Mouse (Mus musculus) CD8-positive naive resting alpha-beta T cell, adult 2 months (primary cell): ENCODE data around the gene Junb.
A peak's percentile ranks its signal among the peaks of the same experiment; 100 is the strongest.

Experiments used
- DNase-seq, 2 experiments: peaks; one replicate each; pipeline ENCODE4 v3.0.0; 2022; ENCODE audit warnings: low read depth in 2 of 2, low spot score in 2 of 2

Gene Junb

DNA sequence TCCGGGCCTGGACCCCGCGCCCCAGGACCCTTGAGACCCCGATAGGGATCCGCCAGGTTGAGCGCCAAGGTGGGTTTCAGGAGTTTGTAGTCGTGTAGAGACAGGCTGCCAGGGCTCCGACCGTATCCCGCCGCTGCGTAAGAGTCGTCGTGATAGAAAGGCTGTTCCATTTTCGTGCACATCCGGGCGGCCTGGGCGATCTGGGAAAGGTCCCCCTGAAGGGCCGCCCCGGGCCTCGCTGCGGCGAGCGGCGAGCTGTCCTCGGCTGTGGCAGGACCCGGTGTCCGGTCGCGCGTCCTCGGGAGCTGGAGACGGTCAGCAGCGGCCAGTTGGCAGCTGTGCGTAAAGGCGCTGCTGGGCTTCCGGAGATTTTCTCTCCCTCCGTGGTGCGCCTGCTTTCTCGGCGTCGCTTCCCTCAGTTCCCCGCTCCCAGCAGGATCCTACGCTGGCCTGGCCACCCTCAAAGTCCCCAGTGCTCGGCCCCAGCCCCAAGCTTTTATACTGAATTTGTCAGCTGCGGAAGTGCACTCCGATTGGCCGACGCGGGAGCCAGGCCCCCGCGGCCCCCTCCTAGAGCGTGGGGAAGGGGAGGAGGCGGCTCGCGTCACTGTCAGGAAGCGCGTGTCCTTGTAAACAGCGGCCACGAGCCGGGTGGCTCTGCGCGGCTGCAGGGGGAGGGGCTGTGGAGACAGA lies at the start of gene Junb:
Gene Junb (minus strand): TSS at position 471 of the 693 bp plus-strand sequence.
- peak; percentile 94 to 96 for DNase-seq

DNA sequence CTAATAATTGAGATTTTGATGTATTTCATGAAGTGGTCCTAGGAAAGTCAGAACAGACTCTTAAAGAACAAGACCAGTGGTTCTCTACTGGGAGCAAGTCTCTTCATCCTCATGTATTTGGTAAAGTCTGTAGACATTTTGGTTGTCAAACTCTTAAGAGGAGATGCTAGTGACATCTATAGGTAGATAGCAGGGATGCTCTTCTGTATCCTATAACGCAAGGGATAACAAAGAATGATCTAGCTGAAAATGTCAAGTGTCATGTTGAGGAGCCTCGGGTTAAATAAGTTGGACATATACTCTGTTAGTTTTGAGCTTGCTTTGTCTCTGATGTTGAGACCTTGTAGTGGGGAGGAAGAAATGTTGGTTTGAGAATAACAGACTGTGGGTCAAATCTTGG lies 49.4 kb upstream of the Junb start:
- no peak for DNase-seq

DNA sequence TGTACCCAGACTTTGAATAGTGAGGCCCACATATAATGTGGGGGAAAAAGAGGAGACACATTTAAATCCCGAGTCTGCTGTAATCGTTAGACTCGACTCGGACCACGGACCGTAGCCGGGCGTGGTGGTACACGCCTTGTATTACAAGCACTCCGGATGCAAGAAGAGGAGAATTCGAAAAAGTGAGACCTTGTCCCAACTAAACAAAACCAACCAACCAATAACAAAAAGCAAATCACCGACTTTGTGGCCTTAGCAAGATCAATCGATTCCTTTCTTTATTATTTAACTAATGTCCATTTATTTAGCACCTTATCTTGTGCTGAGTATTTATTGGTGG lies 49.0 kb upstream of the Junb start:
- DNase-seq = no peak

DNA sequence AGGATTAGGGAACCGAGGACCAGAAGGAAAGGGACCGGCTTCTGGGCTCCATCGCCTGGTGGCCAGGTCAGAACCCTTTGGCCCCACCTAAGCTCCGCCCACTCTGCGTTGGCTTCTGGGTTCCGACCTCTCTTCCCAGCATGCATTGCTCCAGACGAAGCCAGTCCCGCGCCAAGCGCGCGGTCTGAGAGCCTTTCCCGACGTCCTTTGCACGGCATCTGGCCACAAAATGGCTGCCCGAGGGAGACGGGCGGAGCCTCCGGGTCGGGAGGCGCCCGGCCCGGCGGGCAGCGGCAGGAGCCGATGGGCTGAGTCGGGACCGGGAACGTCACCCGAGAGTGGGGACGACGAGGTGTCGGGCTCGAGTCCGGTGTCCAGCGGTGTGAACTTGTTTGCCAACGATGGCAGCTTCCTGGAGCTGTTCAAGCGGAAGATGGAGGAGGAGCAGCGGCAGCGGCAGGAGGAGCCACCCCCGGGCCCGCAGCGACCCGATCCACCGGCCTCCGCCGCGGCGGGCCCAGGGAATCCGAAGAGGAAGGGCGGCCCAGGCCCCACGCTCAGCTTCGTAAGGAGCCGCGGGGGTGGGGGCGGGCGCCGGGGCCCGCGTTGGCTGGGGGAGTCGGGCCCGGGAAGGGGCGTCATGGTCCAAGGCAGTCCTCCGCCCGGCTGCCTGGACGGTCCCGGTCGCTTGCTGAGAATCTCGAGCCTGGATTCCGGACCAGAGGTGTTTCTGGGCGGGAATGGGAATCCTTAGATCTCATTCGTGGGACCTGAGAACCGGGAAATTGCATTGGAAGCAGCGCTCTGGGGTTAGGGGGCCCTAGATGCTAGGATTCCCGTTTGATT lies 48.4 kb upstream of the Junb start, which contains the start of gene Trir:
Gene Trir (plus strand): TSS at position 154 of the 846 bp plus-strand sequence.
- DNase-seq = peak; percentile 78 to 84

DNA sequence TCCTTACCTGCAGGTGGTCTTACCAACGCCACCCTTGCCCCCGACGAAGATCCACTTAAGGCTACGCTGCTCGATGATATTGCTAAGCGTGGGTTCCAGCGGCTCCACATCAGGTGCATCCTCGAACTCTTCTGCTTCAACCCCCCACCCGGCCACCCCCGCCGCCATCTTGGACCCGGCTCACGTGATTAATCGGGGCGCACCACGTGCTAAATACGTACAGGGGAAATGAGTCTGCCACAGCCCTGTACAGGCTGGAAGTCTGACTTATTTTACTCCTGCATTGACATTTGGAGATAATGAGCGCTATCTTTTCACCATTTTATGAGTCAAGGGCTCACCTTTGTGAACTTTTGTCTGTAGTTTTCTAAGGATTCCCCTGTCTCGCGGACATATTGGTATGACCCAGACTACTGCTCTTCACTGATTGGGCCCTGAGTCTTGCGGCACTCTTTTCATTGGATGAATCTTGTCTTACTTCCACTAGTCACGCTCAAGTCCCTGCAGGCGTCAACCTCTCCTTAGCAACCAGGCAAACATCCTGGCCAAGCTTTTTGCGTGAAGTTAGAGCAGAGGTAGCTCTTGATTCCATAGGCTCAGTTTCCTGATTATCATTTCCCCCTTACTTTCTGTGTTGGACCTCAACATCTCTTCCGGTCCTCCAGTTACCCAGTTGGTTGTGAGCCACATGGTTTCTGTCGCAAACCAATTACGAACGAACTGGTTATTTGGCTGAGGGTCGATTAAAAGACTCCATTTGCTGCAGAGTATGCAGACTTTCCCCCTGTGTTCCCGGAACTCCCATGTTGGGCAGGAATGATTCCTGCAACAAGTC lies 46.8 kb upstream of the Junb start, which contains the start of gene Asna1:
Gene Asna1 (minus strand): TSS at position 184 of the 835 bp plus-strand sequence.
- peak; percentile 78 to 80 for DNase-seq

DNA sequence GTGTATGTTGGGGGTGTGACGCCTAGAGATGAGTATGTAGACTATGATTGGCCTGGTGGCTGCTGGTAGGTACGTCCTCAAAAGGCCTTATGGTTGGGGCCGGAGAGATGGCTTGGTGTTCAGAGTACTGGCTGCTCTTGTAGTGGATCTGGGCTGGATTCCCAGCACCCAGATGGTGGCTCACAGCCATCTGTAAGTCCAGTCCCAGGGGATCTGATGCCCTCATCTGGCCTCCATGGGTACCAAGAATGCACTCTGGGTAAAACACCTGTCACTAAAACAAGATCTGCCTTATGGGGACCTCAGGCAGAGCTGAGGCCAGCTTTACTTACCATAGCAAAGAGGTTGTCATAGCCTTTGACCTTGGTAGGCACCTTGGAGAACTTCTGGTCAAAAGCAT lies 45.3 kb upstream of the Junb start:
- no peak for DNase-seq

DNA sequence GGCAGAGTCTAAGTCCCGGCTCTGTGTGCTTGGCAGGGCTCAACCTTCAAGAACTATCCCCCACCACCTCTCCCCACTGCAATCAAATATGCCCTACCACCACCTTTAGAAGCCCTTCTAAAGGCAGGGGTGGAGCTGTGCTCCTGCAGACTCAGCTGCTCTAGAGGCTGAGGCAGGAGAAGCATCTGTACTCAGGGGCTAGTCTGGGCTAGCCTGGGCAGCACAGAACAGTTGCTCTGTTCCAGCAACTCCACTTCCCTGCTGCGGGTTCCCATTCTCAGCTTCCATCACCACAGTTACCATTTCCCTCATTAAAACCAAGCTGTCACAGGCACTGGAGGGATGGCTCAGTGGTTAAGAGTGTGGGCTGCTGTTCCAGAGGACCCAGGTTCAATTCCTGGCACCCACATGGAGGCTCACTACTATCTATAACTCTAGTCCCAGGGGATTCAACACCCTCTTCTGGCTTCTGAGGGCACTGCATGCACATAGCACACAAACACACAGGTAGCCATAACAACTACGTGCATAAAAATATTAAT lies 43.1 kb upstream of the Junb start:
- no peak for DNase-seq

DNA sequence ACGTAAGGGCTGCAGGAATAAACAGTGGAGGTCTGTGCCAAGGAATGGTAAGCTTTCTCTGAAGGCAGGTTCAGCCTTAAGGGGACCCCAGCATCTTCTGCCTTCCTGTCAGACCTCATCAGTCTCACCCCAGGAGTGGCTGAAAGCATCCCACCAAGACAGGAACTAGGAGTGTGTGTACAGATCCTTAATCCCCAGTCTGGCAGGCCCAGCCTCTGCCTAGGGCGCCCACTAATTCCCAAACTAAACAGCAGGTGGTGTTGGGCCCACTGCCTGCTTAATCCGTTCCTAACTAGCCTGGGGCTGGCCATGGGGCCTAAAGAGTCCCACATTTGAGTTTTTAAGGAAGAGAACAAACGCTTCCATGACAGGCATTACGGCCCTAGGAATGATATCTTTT lies 38.7 kb upstream of the Junb start:
- DNase-seq = no peak

DNA sequence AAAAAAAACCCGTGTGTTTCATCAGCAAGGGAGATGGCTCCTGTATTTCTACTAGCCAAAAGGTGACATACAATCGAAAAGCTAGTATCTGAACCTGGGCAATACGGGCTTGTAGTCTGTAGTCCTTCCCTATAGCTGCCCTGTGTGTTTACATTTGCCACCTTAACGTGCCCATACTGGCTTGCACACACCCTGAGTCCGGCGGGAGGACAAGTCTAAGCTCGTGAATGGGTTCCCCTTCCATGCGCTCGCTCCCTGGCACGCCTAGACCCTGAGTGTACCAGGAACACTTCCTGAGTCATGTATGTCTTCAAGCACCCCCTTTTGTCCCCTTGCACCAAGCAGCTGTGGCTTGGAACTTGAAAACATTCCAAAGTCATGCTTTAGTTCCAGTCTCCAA lies 38.2 kb upstream of the Junb start:
- DNase-seq = no peak

DNA sequence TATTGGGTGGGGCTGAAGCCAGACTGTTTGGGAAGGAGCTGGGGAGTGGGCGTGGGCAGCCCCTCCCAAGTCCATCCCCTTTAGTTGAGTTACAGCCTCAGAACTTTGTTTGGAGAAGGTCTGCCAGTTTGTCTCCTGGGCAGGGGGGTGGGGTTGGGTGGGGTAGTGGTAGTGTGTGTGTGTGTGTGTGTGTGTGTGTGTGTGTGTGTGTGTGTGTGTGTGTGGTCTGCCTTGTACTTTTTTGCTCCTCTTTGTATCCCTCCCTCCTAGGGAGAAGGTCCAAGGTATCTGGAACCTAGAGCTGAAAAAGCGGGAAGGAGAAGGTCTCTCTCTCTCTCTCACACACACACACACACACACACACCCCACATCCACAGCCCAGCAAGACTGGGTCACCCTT lies 35.9 kb upstream of the Junb start, which contains the start of gene Best2:
Gene Best2 (minus strand): TSS at position 101 of the 400 bp plus-strand sequence.
- no peak for DNase-seq

DNA sequence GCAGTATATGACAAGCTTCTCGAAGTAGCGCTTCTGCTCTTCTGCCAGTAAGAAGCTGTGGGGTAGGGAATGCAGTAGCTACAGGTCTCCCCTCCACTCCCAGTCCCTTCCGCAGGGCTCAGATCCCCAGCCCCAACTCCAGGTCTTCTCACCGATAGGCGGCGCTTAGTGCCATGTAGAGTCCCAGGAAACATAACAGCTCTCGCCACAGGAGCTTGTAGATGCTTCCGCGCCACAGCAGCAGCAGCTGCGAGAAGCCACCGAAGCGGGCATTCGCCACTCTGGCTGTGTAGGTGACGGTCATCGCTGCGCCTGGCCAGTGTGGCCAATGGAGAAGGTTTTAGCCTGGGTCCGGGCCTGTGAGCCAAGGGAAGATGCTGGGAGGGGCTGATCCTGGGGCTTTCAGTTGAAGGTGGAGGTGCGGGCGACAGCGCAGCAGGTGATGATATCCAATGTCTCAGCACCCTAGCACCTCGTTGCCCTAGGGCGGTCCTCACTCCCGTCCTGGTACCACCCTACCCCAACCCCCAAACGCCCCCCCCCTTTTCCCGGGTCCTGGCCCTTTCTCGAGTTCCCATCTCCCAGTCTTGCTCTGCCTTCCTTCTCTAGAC lies 34.8 kb upstream of the Junb start:
- peak; percentile 75 to 78 for DNase-seq

DNA sequence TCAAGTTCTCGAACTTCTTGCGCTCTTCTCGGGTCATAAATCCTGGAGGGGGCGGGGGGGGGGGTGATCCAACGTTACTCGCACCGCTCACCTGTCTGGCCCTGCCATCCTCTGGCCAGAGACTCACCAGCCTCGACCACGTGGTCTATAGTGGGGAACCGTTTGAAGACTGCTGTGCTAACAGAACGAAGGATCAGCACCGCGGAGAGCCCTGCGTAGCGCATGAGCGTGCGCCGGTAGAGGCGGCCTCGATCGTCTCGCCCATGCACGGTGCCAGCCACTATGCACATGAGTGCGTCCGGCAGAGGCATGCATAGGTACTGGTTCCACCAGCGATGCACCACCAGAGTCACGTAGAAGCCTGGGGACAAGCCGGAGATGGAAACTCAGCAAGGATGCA lies 32.7 kb upstream of the Junb start:
- no peak for DNase-seq

DNA sequence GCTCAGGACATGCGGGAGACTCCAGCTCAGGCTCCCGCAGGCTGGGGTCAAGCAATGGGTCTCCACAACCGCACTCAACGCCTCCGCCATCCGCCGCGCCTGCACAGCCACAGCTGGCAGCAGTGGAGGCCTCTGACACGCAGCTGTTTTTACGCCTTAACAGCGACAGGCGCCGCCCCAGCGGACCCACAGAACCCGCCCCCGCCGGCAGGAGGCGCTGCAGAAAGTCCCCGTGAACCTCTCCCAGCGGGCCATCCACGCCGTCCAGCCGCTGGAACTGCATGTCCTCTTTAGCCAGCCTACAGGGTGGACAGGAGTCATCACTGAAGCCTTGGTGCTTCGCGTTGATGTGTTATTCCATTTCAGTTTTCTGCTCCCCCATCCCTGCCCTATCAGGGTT lies 29.2 kb upstream of the Junb start:
- DNase-seq = peak; percentile 45 to 51

DNA sequence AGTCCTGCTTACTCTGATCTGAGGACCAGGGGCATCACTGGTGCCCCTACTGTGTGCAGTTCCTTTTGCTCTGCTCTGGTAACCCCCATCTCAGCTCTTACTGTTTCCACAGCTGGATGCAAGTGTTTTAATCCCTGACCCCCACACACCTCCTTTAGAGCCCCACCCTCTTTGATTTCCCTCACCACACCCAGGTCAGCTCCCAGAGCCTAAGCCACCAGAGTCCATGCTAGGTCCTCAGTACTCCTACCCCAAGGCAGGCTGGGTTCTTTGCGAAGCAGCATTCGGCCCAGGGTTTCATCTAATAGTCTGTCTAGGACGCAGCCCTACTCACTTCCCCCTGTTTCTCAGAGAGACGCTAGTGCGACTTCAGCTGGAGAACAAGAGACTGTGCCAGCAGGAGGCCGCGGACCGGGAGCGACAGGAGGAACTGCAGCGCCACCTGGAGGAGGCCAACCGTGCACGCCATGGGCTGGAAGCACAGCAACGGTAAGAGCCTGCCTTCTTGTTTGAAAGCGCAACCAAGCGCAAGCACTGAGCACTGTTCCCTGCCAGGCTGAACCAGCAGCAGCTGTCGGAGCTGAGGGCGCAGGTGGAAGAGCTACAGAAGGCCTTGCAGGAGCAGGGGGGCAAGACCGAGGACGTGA lies 19.3 kb upstream of the Junb start:
- DNase-seq = peak; percentile 89 to 94

DNA sequence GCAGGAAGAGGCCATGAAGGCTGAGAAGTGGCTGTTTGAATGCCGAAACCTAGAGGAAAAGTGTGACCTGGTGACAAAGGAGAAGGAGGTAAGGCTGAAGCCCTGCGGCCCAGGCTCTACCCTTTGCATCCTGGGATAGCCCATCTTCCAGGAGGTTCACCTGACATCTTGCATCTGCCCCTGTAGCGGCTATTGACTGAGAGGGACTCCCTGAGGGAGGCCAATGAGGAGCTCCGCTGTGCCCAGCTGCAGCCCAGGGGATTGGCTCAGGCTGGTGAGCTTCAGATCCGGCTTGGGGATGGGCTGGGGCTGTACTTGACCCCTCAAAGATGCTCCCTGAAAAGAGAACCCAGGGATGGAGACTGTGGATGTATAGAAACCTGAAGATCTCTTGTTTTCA lies 18.5 kb upstream of the Junb start:
- no peak for DNase-seq

DNA sequence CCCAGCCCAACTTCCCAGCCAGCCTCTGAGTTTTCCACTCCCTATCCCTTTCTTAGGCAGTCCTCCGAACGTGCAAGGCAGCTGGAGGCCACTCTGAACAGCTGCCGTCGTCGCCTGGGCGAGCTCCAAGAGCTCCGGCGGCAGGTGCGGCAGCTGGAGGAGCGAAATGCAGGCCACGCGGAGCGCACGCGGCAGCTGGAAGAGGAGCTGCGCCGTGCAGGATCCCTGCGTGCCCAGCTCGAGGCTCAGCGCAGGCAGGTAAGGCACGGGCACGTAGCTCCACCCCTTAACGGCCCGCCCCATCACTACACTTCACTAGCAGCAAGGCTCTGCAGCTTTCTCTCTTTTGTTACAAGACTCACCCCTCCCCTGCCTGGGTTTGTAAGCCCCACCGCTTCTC lies 17.2 kb upstream of the Junb start:
- DNase-seq = no peak

DNA sequence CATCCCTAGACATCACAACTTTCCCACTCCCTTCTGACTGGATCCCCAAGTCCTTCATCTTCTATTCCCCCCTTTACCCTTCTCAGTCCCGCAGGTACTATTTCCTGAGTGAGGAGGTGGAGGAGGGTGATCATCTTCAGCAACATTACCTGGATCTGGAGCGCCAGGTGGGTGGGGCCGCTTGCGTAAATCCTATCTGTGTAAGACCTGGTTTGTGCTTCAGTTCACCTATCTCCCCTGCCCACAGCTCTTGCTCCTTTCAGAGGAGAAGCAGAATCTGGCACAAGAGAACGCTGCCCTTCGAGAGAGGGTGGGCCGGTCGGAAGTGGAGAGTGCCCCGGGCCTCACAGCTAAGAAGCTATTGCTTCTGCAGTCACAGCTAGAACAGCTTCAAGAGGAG lies 15.9 kb upstream of the Junb start:
- no peak for DNase-seq

DNA sequence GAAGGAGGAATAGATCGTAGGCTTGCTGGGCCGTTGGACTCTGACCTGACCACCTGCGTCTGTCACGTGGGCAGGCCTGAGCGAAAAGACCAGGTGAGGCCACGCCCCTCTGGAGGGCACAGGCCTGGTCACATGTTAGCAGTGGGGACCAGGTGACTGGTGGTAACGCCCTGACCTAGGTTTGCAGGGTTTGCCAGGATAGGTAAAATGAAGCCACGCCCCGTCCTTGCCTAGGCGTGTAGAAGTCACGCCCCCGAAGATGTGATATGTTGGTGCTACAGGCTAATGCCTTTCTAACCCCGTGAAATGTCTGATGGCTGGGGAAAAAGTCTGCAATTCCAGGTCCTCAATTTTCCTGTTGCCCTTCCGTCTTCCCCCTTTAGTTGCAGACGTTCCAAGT lies 12.3 kb upstream of the Junb start:
- DNase-seq = peak in 1 of 2 experiments; percentile 25

DNA sequence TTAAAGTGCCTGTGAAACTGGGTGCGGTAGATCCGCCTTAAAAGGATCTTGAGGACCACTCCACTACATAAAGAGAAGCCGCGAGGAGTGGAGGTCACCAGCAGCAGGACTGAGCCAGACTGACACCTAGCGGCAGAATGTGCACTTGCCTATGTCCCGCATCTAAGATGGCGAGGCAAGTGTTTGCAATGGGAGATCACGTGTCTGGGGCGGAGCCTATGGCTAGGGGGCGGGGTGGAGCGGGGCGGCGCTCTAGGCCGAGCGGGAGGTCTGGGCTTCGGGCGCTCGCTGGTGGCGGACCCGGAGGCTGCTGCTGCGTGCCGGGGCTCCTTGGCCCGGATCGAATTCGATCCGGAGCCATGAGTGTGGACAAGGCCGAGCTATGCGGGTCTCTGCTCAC lies 11.8 kb upstream of the Junb start, which contains the start of gene Hook2:
Gene Hook2 (plus strand): TSS at position 255 of the 400 bp plus-strand sequence.
- DNase-seq = peak; percentile 94 to 97

DNA sequence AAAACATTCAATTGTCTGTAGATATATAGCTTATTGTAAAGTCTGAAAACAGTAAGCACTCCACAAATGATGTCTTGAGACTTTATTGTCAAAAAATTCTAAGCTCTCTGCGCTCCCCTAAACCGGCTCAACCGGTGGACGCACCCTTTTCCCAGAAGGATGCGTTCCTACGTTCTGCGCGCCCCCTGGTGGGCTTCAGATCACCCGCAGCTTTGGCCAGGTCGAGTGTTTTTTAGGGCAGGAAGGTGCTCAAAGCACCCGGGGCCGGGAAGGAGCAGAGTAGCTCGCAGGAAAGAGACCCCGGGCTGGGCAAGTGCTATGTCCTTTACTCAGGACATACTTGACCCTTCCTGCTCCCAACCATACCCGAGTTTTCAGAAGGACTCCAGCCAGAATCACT lies 11.3 kb upstream of the Junb start:
- peak; percentile 83 to 89 for DNase-seq
